Mouse (Mus musculus): Measurements from ENCODE around the gene Arl6ip4. TPM values are rescaled to one million over a fixed set of nuclear protein-coding genes. Genes with fewer than 3 reads are reported as not detected.

The Arl6ip4 gene
- 34.7 TPM for polyA plus RNA-seq (2014; fragmentation: Illumina TruSeq; extraction: RNeasy Lipid Tissue Mini Kit (QIAGEN cat#74804); ENCODE audit: low read depth, low replicate concordance)

GRCm38 (mm10) chr5:124115990-124116845, at the start of gene Arl6ip4:
Gene Arl6ip4 (plus strand): TSS chr5:124116089.

GRCm38 (mm10) chr5:124095596-124096232, 20.2 kb upstream of the Arl6ip4 start, which contains the start of gene Abcb9:
Gene Abcb9 (minus strand): TSS chr5:124095798.

GRCm38 (mm10) chr5:124111742-124112497, 4.0 kb upstream of the Arl6ip4 start, which contains the start of gene Ogfod2:
Gene Ogfod2 (plus strand): TSS chr5:124112297.

Other genes starting within 250 kb of the Arl6ip4 start
- 0.34 TPM for gene Hcar1, start 236.1 kb upstream of the Arl6ip4 start, polyA plus RNA-seq (2014; fragmentation: Illumina TruSeq; extraction: RNeasy Lipid Tissue Mini Kit (QIAGEN cat#74804); ENCODE audit: low read depth, low replicate concordance)
- 58.8 TPM for gene Denr, start 208.9 kb upstream of the Arl6ip4 start, polyA plus RNA-seq (2014; fragmentation: Illumina TruSeq; extraction: RNeasy Lipid Tissue Mini Kit (QIAGEN cat#74804); ENCODE audit: low read depth, low replicate concordance)
- 1.0 TPM for gene Gm43518, start 188.7 kb upstream of the Arl6ip4 start, polyA plus RNA-seq (2014; fragmentation: Illumina TruSeq; extraction: RNeasy Lipid Tissue Mini Kit (QIAGEN cat#74804); ENCODE audit: low read depth, low replicate concordance)
- gene Ccdc62, start 185.4 kb upstream of the Arl6ip4 start, polyA plus RNA-seq (2014; fragmentation: Illumina TruSeq; extraction: RNeasy Lipid Tissue Mini Kit (QIAGEN cat#74804); ENCODE audit: low read depth, low replicate concordance), result 5.4 TPM
- gene Hip1r, start 142.5 kb upstream of the Arl6ip4 start, polyA plus RNA-seq (2014; fragmentation: Illumina TruSeq; extraction: RNeasy Lipid Tissue Mini Kit (QIAGEN cat#74804); ENCODE audit: low read depth, low replicate concordance), result 11.0 TPM
- 17.6 TPM for gene Vps37b, start 83.8 kb upstream of the Arl6ip4 start, polyA plus RNA-seq (2014; fragmentation: Illumina TruSeq; extraction: RNeasy Lipid Tissue Mini Kit (QIAGEN cat#74804); ENCODE audit: low read depth, low replicate concordance)
- 8.5 TPM for gene Abcb9, start 20.3 kb upstream of the Arl6ip4 start, polyA plus RNA-seq (2014; fragmentation: Illumina TruSeq; extraction: RNeasy Lipid Tissue Mini Kit (QIAGEN cat#74804); ENCODE audit: low read depth, low replicate concordance)
- 23.0 TPM for gene Ogfod2, start 3.8 kb upstream of the Arl6ip4 start, polyA plus RNA-seq (2014; fragmentation: Illumina TruSeq; extraction: RNeasy Lipid Tissue Mini Kit (QIAGEN cat#74804); ENCODE audit: low read depth, low replicate concordance)
- gene Pitpnm2, start 133.7 kb downstream of the Arl6ip4 start, polyA plus RNA-seq (2014; fragmentation: Illumina TruSeq; extraction: RNeasy Lipid Tissue Mini Kit (QIAGEN cat#74804); ENCODE audit: low read depth, low replicate concordance), result 30.2 TPM
- 4.4 TPM for gene Mphosph9, start 211.9 kb downstream of the Arl6ip4 start, polyA plus RNA-seq (2014; fragmentation: Illumina TruSeq; extraction: RNeasy Lipid Tissue Mini Kit (QIAGEN cat#74804); ENCODE audit: low read depth, low replicate concordance)
- 19.7 TPM for gene 2810006K23Rik, start 212.0 kb downstream of the Arl6ip4 start, polyA plus RNA-seq (2014; fragmentation: Illumina TruSeq; extraction: RNeasy Lipid Tissue Mini Kit (QIAGEN cat#74804); ENCODE audit: low read depth, low replicate concordance)
- gene Cdk2ap1, start 247.0 kb downstream of the Arl6ip4 start, polyA plus RNA-seq (2014; fragmentation: Illumina TruSeq; extraction: RNeasy Lipid Tissue Mini Kit (QIAGEN cat#74804); ENCODE audit: low read depth, low replicate concordance), result 160 TPM

Data from heart, adult 10 weeks (tissue).